Mouse (Mus musculus): Measurements from ENCODE around the gene Ybx3.

GRCm38 (mm10) chr6:131353352-131353919 is 34.8 kb downstream of the Ybx3 start, which contains the start of gene Styk1:
- TF ChIP-seq CTCF (IDR thresholded peaks at IDR 0.05; ENCODE audit: extremely low read depth, insufficient read length, insufficient replicate concordance, low read depth, low read length) (peak; percentile 96), POLR2A (IDR thresholded peaks at IDR 0.05; ENCODE audit: low read depth, low read length) (peak; percentile 84)

Measured in small intestine, adult 2 months (tissue).